Mouse (Mus musculus) liver, postnatal 0 days (tissue): ENCODE measurements at regions not wholly inside any gene's neighbourhood (a gene's known extent, or its start where the extent isn't known, plus 50 kb on each side); places are given as distances from the start of the nearest gene placed in this dataset.
A peak's percentile ranks its signal among the peaks of the same experiment; 100 is the strongest.
"Not testable (repeated sequence)": the region's sequence is repeated elsewhere in the genome, so short reads cannot be mapped to it uniquely, and the experiment has no call there.

ENCODE experiments used
- ATAC-seq: fragments of 200-750 bp; cut with Nextera tagmentation; 2 replicates; pipeline ENCODE4 v1.8.0; 2017; ENCODE audit warnings: mild to moderate bottlenecking, moderate library complexity
- DNase-seq: peaks from one replicate; pipeline ENCODE4 v3.0.0-alpha.2; 2016
- H3K27ac ChIP-seq: fragments of 300-500 bp; sonication (generic); 2 replicates; pipeline ENCODE4 v1.5.1; 2014; ENCODE audit warnings: antibody characterized with exemption, moderate library complexity, mild to moderate bottlenecking, low read depth
- H3K27me3 ChIP-seq: fragments of 300-500 bp; sonication (generic); 2 replicates; pipeline ENCODE4 v1.6.1; 2014; ENCODE audit warnings: low read length, control low read depth, mixed read lengths; ENCODE audit not compliant: insufficient read depth
- H3K36me3 ChIP-seq: fragments of 300-500 bp; sonication (generic); replicated peaks from 2 replicates; pipeline ENCODE4 v1.6.1; 2014; ENCODE audit warnings: mild to moderate bottlenecking, control low read depth, low read length, moderate library complexity, mixed read lengths; ENCODE audit not compliant: insufficient read depth
- H3K4me1 ChIP-seq: fragments of 300-500 bp; sonication (generic); 2 replicates; pipeline ENCODE4 v1.6.1; 2014; ENCODE audit warnings: antibody characterized with exemption, mild to moderate bottlenecking, control low read depth; ENCODE audit not compliant: insufficient read depth
- H3K4me2 ChIP-seq: fragments of 300-500 bp; sonication (generic); 2 replicates; pipeline ENCODE4 v1.6.1; 2014; ENCODE audit warnings: low read depth, mild to moderate bottlenecking, low read length, moderate library complexity, mixed read lengths
- H3K4me3 ChIP-seq: fragments of 300-500 bp; sonication (generic); 2 replicates; pipeline ENCODE4 v1.5.1; 2014; ENCODE audit warnings: low read depth, low read length
- H3K9ac ChIP-seq: fragments of 300-500 bp; sonication (generic); replicated peaks from 2 replicates; pipeline ENCODE4 v1.6.1; 2014; ENCODE audit warnings: mild to moderate bottlenecking, moderate library complexity
- H3K9me3 ChIP-seq: fragments of 300-500 bp; sonication (generic); 2 replicates; pipeline ENCODE4 v1.6.1; 2016; ENCODE audit warnings: mild to moderate bottlenecking, control low read depth, low read length, mixed read lengths
- CTCF ChIP-seq: sonication (generic); IDR thresholded peaks from 2 replicates; pipeline ENCODE4 v1.5.1; 2016; ENCODE audit warnings: antibody characterized with exemption, low read depth
- EP300 ChIP-seq: IDR thresholded peaks from 2 replicates; pipeline ENCODE4 v1.6.1; 2016; ENCODE audit warnings: antibody characterized with exemption, low read depth, mild to moderate bottlenecking
- WGBS: fragments of 180-500 bp; shearing (Covaris S2); extraction: QIAGEN DNeasy Blood & Tissue Kit; methylation state at CpG from one replicate; pipeline ENCODE4 v1.1.7; 2014; ENCODE audit not compliant: insufficient replicate concordance; 5-methylcytosine and 5-hydroxymethylcytosine counted together

DNA sequence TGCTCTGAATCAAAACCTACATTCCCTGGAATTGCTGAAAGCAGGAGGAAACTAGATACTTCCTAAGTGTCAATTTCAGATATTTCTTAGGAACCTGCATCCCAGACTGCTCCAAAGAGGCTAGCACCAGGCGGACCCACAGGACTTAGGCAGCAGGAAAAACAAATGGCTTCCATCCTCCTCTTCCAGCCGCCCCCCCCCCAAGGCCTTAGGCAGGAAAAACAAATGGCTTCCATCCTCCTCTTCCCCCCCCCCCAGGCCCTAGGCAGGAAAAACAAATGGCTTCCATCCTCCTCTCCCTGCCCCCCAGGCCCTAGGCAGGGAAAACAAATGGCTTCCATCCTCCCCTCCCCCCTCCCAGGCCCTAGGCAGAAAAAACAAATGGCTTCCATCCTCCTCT, 64.5 kb upstream of the Nap1l2 start:
- Histone ChIP-seq H3K27me3 (no peaks in the 10 kb centered on the region), H3K9ac (no peak overlapping the region), H3K4me1 (no peaks in the 10 kb centered on the region), H3K4me2 (no peak overlapping the region), H3K4me3 (no peak overlapping the region), H3K36me3 (no peaks in the 10 kb centered on the region), H3K9me3 (no peaks in the 10 kb centered on the region), H3K27ac (no peak overlapping the region)
- ATAC-seq (no peak), DNase-seq (no peak)
- 81% methylated on average over 2 of the region's 2 CpGs for WGBS
- no peak for TF ChIP-seq EP300
- TF ChIP-seq CTCF: no peak

DNA sequence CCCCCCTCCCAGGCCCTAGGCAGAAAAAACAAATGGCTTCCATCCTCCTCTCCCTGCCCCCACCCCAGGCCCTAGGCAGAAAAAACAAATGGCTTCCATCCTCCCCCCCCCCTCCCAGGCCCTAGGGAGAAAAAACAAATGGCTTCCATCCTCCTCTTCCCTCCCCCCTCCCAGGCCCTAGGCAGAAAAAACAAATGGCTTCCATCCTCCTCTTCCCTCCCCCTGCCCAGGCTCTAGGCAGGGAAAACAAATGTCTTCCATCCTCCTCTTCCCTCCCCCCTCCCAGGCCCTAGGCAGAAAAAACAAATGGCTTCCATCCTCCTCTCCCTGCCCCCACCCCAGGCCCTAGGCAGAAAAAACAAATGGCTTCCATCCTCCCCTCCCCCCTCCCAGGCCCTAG, 65.0 kb upstream of the Nap1l2 start:
- H3K4me2 ChIP-seq, H3K9me3 ChIP-seq, DNase-seq, H3K27ac ChIP-seq, H3K4me1 ChIP-seq, H3K4me3 ChIP-seq, H3K9ac ChIP-seq, ATAC-seq, H3K36me3 ChIP-seq, H3K27me3 ChIP-seq: not testable (repeated sequence)

DNA sequence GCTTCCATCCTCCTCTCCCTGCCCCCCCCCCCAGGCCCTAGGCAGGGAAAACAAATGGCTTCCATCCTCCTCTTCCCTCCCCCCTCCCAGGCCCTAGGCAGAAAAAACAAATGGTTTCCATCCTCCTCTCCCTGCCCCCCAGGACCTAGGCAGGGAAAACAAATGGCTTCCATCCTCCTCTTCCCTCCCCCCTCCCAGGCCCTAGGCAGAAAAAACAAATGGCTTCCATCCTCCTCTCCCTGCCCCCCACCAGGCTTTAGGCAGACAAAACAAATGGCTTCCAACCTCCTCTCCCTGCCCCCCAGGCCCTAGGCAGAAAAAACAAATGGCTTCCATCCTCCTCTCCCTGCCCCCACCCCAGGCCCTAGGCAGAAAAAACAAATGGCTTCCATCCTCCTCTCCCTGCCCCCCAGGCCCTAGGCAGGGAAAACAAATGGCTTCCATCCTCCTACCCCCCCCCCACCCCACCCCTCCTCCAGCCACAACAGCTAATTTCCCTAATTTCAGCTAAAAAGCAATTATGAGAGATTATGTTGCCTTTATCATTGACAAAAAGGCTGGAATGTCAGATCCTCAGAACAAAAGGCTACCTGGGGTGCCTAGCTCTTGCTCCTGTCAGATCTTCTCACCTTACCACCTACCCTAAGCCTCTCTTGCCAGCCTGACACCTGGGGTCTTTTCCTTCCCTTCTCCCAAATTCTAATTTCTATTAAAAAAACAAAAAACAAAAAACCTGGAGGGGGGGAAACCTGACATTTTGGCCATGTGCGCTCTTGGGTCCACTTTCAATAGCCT, 65.8 kb upstream of the Nap1l2 start:
- not testable (repeated sequence) for H3K27me3 ChIP-seq, H3K4me3 ChIP-seq, ATAC-seq, H3K4me2 ChIP-seq, H3K9me3 ChIP-seq, H3K9ac ChIP-seq, H3K4me1 ChIP-seq, DNase-seq, H3K36me3 ChIP-seq, H3K27ac ChIP-seq
- 63% methylated on average over 1 of the region's 1 CpGs for WGBS

DNA sequence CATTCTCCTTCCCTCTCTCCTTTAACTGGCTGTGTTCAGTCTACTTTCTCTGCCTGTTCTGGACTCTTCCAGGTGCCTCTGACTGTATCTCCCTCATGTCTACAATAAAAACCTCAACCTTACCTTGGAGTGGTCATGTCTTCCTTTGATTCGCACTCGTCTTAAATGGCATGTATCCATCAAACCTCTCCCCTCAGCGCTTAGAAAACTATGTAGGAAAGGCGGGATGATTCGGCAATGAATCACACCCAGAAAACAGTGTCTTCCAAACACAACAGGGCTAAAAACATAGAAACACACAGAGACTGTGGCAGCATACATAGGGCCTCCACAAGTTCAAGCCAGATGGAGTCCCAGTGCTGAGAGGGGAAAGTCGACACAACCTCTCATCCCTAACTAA, 66.4 kb upstream of the Nap1l2 start:
- WGBS: 69% methylated on average over 6 of the region's 6 CpGs
- TF ChIP-seq EP300: no peak
- TF ChIP-seq CTCF: no peak
- no peaks in the 10 kb centered on the region for H3K4me1 ChIP-seq
- DNase-seq (no peak), ATAC-seq (no peak)
- H3K4me3 ChIP-seq: no peak overlapping the region
- H3K27me3 ChIP-seq: no peaks in the 10 kb centered on the region
- no peaks in the 10 kb centered on the region for H3K36me3 ChIP-seq
- H3K27ac ChIP-seq: no peak overlapping the region
- no peaks in the 10 kb centered on the region for H3K9me3 ChIP-seq
- no peak overlapping the region for H3K4me2 ChIP-seq
- H3K9ac ChIP-seq: no peak overlapping the region

DNA sequence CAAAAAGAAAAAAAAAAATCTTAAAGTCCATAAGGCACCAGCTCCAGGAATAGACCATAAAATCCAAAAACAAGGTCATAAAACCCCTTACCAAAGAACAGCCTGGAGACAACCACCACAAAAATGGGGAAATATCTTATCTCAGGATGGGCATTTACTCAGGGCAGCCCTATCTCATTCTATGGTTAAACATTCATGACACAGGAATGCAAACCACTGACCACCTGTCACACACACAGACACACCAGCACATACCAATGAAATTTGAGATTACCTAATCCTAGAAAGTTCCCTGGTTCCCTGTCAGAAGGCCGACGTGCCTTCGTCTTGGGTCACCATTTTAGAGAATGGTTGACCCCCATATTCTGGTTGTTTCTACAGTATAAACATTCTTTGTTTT, 66.3 kb upstream of the Cdx4 start:
- 38% methylated on average over 3 of the region's 3 CpGs for WGBS

DNA sequence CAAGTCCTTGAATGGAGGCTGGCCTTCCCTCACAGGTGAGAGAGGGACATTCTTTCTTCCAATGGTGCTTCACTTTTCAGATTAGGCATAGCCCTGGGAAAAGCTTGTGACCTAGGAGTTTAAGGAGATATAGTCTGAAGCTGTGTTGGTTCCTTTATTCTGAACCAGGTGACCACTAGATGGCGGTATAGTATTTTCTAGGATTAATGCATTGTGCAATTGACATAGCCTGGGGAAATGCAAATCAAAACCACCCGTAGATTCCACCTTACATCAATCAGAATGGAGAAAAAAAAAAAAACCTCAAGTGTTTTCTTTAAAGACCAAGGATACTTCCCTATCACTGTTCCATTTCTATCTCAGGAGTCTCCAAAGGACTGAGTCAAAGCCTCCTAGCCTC, 61.3 kb upstream of the Cdx4 start:
- no peak overlapping the region for H3K27ac ChIP-seq
- no peak overlapping the region for H3K9ac ChIP-seq
- ATAC-seq (no peak), DNase-seq (no peak)
- 4% methylated on average over 2 of the region's 2 CpGs for WGBS
- no peak overlapping the region for H3K4me3 ChIP-seq
- H3K9me3 ChIP-seq: no peaks in the 10 kb centered on the region
- peaks cover 7% of the 10 kb centered on the region; the same call in 1 of the 2 replicates for H3K27me3 ChIP-seq
- no peak overlapping the region for H3K4me2 ChIP-seq
- no peaks in the 10 kb centered on the region for H3K36me3 ChIP-seq
- TF ChIP-seq EP300 (no peak), CTCF (peak; percentile 69)
- no peaks in the 10 kb centered on the region for H3K4me1 ChIP-seq

More for the DNA sequence above, 66.3 kb upstream of the Cdx4 start:
- Histone ChIP-seq H3K27me3 (no peaks in the 10 kb centered on the region), H3K4me2 (no peak overlapping the region), H3K4me1 (no peaks in the 10 kb centered on the region), H3K36me3 (no peaks in the 10 kb centered on the region), H3K9ac (no peak overlapping the region), H3K27ac (no peak overlapping the region), H3K4me3 (no peak overlapping the region), H3K9me3 (no peaks in the 10 kb centered on the region)
- no peak for DNase-seq
- ATAC-seq: no peak
- TF ChIP-seq CTCF: no peak
- no peak for TF ChIP-seq EP300
